Mouse (Mus musculus): ENCODE data around the gene Syt17.

DNA sequence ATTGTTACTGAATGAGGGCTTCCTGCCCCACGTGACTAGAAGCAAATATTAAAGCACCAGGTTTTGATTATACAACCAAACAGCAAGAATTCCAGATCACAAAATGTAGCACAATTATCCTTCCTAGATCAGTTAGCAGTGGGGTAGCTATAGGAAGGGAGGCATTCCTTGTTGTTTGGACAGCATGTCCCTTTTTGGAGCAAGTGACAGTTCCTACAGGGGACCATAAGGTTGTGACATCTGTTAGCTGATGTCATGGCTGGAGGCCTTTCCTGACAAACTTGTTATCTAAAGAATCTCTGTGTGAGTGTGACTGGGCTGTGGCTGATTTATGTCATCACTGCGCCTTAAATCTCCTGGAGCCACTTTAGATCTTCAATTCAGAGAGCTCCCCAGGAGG lies 97.2 kb downstream of the Syt17 start:
- no peak for TF ChIP-seq CTCF (IDR thresholded peaks at IDR 0.05; ENCODE audit: low read depth, low read length)
- TF ChIP-seq POLR2A (IDR thresholded peaks at IDR 0.05; ENCODE audit: borderline replicate concordance, low read depth, low read length), result no peak
